Mouse (Mus musculus): ENCODE measurements around the gene Psmd13. TPM values are rescaled to one million over a fixed set of nuclear protein-coding genes. Genes with fewer than 3 reads are reported as not detected.

Gene Psmd13
- 90.3 and 118 TPM in 2 replicates for polyA plus RNA-seq (2021; fragmentation: Nextera tagmentation)
- long read RNA-seq, experiment 1, transcript Psmd13-201 (13 exons, 1,989 nt) = major isoform, 465 of 499 reads
- long read RNA-seq, experiment 1, partial matches to known transcripts = 12 of 499 reads
- long read RNA-seq, experiment 1, other reads (novel, unspliced or antisense) = 17 of 499 reads
- long read RNA-seq, experiment 2, transcript Psmd13-201 (13 exons, 1,989 nt) = major isoform, 93 of 109 reads
- long read RNA-seq, experiment 2, partial matches to known transcripts = 10 of 109 reads
- long read RNA-seq, experiment 2, other reads (novel, unspliced or antisense) = 4 of 109 reads

DNA sequence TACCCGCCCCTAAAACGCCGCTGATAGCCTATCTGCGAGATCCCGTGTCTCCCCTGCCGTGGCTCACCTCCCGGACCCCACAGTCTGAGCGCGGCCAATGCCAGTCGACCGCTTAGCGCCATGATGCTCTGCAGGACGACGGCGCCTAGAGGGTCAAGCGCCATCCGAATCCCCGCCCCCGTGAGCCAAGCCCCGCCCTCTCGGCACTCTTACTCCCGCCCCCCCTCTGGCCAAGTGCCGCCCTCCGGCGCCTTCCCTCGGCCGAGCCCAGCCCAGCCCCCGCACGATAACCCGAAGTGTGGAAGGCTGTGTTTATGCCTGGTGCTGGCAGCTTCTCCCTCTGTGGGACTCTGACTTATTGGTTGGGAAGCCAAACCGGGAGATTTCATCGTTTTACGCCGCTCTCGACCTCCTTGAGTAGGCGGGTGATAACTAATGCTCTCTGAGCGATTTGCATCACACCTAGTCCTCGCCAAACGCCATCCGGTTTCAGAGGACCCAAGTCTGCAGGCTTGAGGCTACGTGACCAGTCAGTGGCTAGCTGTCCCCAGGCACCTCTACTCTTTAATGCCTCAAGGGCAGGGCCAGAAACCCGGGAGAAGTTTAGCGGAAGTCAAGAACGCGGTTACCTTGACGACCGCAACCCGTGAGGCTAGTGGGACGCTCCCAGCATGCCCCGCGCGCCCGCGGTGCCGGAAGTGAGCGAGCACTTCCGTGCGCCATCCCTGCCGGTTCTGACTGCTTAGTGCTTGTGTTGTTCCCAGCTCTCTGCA is at the start of gene Psmd13, which contains the start of gene Sirt3:
Gene Psmd13 (plus strand): TSS at position 273 of the 773 bp plus-strand sequence.
Gene Sirt3 (minus strand): TSS at position 614 of the 773 bp plus-strand sequence.

GRCm38 (mm10) chr7:140834968-140835757 is 46.6 kb upstream of the Psmd13 start, which contains the start of gene Urah:
Urah (plus strand) TSS chr7:140835018.

DNA sequence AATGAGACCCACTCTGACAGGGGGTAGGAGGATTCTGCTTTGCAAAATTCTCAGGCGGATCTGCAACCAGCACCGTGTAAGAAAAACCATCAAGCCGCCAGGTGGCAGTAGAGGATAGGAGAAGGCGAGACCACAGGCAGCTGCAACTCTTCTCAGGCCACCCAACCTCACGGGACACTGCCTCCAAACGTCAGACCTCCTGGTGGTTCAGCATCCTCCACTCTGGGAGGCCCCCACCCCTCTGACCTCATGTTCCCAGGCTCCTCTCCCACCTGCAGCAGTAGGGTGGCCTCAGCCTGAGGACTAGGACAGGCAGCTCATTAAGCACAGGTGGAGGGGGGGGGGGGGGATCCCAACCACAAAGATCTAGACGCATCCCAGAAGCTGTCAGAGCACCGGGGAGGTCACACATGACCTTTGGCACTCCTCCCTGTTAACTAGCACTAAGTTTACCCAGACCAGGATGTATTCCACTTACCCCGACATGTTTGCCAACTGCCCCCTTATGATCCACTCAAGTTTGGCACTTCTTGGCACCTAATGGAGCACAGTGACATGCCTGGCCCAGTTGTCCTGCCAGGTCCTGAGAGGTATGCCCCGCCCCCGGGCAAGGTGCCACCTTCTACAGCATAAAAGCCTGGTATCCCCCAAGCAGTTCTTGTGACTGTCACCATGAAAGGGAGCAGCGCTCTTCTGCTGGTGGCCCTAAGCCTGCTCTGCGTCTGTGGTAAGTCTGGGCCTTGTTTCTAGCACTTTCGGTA is 36.7 kb upstream of the Psmd13 start, which contains the start of gene Scgb1c1:
Gene Scgb1c1 (plus strand): TSS at position 643 of the 761 bp plus-strand sequence.

GRCm38 (mm10) chr7:140847755-140848580 is 33.8 kb upstream of the Psmd13 start, which contains the start of gene Odf3:
Odf3 (plus strand) TSS chr7:140847805.

DNA sequence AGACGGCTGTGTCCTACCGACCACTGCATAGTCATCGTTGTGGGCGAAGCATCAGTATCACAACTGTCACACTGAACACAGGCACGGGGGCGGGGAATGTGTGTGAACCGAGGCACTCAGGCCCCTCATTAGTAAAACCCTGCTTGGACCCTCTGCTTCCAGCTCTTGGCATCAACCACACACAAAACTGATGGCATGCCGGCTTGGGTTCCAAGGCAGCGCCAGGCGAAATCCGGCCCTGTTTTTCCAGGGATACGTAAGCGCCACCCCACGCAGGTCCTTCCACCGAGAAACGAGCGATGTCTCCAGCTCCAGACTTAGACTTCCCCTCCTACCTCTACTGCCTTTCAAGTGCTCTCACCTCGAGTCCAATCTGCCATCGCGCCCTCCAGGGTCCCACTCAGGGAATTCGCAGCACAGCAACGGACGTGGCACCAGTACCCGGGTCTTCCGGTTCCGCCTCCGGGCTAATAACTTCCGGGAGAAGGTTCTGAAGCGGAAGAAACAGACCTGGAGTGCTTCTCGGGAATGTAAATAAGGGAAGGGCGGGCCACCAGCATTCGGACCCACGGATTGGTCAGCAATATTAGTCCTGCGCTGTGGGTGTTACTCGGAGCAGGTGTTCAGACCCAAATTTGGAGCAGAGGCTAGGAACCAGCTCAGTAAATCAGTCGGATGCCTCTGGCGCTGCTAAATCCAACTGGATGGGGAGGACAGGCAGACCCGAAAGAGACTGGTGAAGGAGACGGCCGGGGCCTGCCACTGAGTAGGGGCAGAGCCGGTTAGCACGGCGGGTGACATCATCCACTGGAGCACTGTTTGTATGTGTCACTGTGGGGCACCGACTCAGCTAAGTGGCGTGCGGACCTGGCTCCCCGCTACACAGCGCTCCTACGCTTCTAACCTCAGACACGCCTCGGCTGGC is 25.6 kb upstream of the Psmd13 start, which contains the start of gene Gm45785:
Gene Gm45785 (minus strand): TSS at position 472 of the 925 bp plus-strand sequence.

GRCm38 (mm10) chr7:140856785-140857549 is 24.8 kb upstream of the Psmd13 start, which contains the start of gene Ric8a:
Ric8a (plus strand) TSS chr7:140856957.

DNA sequence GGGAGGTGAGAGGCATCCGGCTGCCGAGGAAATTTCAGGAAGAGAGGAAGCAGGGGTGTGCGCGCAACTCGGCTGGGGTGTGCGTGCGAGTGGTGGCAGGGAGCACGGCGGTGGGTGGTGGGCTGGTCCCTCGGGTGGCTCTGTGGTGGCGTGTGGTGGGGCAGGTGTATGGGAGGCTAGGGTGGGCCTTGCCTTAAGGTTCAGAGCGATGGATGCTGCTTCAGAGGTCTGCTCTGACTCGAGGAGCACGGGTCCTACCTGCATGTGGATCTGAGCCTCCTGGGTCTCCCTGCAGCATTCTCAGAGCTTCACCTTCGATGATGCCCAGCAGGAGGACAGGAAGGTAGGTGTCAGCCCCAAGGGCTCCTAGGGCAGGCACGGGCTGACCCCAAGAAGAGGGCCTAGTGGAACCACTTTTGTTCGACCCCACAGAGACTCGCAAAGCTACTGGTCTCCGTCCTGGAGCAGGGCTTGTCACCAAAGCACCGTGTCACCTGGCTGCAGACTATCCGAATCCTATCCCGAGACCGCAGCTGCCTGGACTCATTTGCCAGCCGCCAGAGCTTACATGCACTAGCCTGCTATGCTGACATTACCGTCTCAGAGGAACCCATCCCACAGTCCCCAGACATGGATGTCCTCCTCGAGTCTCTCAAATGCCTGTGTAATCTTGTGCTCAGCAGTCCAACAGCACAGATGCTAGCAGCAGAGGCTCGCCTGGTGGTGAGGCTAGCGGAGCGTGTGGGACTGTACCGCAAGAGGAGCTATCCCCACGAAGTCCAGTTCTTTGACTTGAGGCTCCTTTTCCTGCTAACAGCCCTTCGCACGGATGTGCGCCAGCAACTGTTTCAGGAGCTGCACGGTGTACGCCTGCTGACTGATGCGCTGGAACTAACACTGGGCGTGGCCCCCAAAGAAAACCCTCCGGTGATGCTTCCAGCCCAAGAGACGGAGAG is 23.9 kb upstream of the Psmd13 start, which contains the start of gene Bet1l:
Gene Bet1l (minus strand): TSS at position 28 of the 956 bp plus-strand sequence.

DNA sequence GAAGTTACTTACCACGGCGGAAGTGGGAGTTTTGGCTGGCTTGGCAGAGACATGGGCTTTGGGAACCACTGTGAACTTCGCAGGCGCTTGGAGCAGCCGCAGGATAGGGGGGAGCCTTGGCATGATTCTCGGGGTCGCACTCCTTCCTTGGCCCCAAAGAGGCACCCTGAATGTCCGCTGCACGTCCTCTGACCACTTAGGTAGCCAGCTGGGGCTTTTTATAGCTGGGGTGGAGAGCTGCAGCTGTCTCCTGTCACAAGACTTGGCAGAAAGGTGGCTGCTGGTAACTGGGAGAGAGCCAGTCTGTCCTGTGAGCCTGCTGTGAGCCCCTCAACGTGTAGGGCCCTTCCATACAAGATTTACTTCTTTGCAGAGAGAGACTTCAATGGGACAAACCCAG is 18.5 kb downstream of the Psmd13 start, which contains the start of gene Cox8b:
Gene Cox8b (minus strand): TSS at position 227 of the 400 bp plus-strand sequence.

DNA sequence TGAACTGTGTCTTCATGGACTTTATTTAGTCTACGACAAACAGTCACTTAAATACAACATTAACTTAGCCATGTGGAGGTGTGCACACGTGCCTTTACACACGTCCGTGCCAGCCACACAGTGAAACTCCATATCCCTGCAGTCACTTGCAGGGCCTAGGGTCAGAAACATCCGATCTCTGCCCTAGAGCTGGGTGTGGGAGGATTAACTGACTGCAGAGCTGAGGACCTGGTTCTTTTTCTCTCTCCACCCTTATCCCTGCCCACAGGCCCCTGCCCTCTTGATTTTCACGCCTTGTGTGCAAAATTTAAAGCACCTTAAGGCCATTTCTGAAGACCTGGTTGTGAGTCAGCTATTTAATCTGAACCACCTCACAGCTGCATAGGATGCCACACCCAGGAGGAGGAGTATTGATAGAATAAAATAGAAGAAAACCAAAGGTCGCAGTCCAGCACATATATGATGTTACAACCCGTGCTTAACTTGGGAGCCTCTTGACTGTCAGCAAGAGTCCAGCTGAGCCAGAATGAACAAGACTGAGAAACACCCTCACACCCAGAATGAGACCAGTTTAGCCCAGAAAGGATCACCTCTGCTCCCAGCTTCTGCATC is 38.8 kb downstream of the Psmd13 start, which contains the start of gene Nlrp6:
Gene Nlrp6 (plus strand): TSS at position 485 of the 612 bp plus-strand sequence.

GRCm38 (mm10) chr7:140941222-140942051 is 59.7 kb downstream of the Psmd13 start, which contains the start of gene Pgghg:
Pgghg (plus strand) TSS chr7:140941391.

Other genes starting within 250 kb of the Psmd13 start
- gene Olfr53, start 235.5 kb upstream of the Psmd13 start, polyA plus RNA-seq (2021; fragmentation: Nextera tagmentation) = not detected in 2 replicates
- 0.18 and 0.56 TPM in 2 replicates for gene Olfr539, start 222.0 kb upstream of the Psmd13 start, polyA plus RNA-seq (2021; fragmentation: Nextera tagmentation)
- gene Olfr45, start 200.0 kb upstream of the Psmd13 start, polyA plus RNA-seq (2021; fragmentation: Nextera tagmentation) = not detected in 2 replicates
- gene Olfr541, start 184.7 kb upstream of the Psmd13 start, polyA plus RNA-seq (2021; fragmentation: Nextera tagmentation) = not detected in 2 replicates
- 0.67 and 1.3 TPM in 2 replicates for gene Cyp2e1, start 118.2 kb upstream of the Psmd13 start, polyA plus RNA-seq (2021; fragmentation: Nextera tagmentation)
- gene Syce1, start 94.1 kb upstream of the Psmd13 start, polyA plus RNA-seq (2021; fragmentation: Nextera tagmentation) = 0.13 TPM in 1 of 2 replicates, not detected in the other
- 12.4 and 16.1 TPM in 2 replicates for gene Zfp941, start 59.8 kb upstream of the Psmd13 start, polyA plus RNA-seq (2021; fragmentation: Nextera tagmentation)
- gene Urah, start 47.0 kb upstream of the Psmd13 start, polyA plus RNA-seq (2021; fragmentation: Nextera tagmentation) = 5.4 and 7.9 TPM in 2 replicates
- not detected in 2 replicates for gene Scgb1c1, start 36.4 kb upstream of the Psmd13 start, polyA plus RNA-seq (2021; fragmentation: Nextera tagmentation)
- 0.09 TPM in 1 of 2 replicates, not detected in the other for gene Odf3, start 34.2 kb upstream of the Psmd13 start, polyA plus RNA-seq (2021; fragmentation: Nextera tagmentation)
- gene Gm45785, start 25.6 kb upstream of the Psmd13 start, polyA plus RNA-seq (2021; fragmentation: Nextera tagmentation) = 0.92 TPM in 1 of 2 replicates, not detected in the other
- gene Ric8a, start 25.0 kb upstream of the Psmd13 start, polyA plus RNA-seq (2021; fragmentation: Nextera tagmentation) = 48.8 and 56.4 TPM in 2 replicates
- 76.3 and 90.2 TPM in 2 replicates for gene Bet1l, start 24.4 kb upstream of the Psmd13 start, polyA plus RNA-seq (2021; fragmentation: Nextera tagmentation)
- gene Sirt3, start 341 bp downstream of the Psmd13 start, polyA plus RNA-seq (2021; fragmentation: Nextera tagmentation) = 125 and 147 TPM in 2 replicates
- 1.3 and 2.4 TPM in 2 replicates for gene Cox8b, start 18.5 kb downstream of the Psmd13 start, polyA plus RNA-seq (2021; fragmentation: Nextera tagmentation)
- 0.38 and 0.43 TPM in 2 replicates for gene Nlrp6, start 38.9 kb downstream of the Psmd13 start, polyA plus RNA-seq (2021; fragmentation: Nextera tagmentation)
- gene Pgghg, start 59.4 kb downstream of the Psmd13 start, polyA plus RNA-seq (2021; fragmentation: Nextera tagmentation) = 2.2 and 2.3 TPM in 2 replicates
- gene Ifitm5, start 68.3 kb downstream of the Psmd13 start, polyA plus RNA-seq (2021; fragmentation: Nextera tagmentation) = not detected in 2 replicates
- not detected in 2 replicates for gene Gm45717, start 74.0 kb downstream of the Psmd13 start, polyA plus RNA-seq (2021; fragmentation: Nextera tagmentation)
- gene Ifitm2, start 74.0 kb downstream of the Psmd13 start, polyA plus RNA-seq (2021; fragmentation: Nextera tagmentation) = 41.1 and 49.4 TPM in 2 replicates
- 6.8 and 8.0 TPM in 2 replicates for gene Ifitm1, start 85.3 kb downstream of the Psmd13 start, polyA plus RNA-seq (2021; fragmentation: Nextera tagmentation)
- gene Ifitm3, start 128.8 kb downstream of the Psmd13 start, polyA plus RNA-seq (2021; fragmentation: Nextera tagmentation) = 54.3 and 69.5 TPM in 2 replicates
- gene Ifitm6, start 136.0 kb downstream of the Psmd13 start, polyA plus RNA-seq (2021; fragmentation: Nextera tagmentation) = 0.44 and 1.1 TPM in 2 replicates
- not detected in 2 replicates for gene Gm17387, start 147.2 kb downstream of the Psmd13 start, polyA plus RNA-seq (2021; fragmentation: Nextera tagmentation)
- gene B4galnt4, start 179.1 kb downstream of the Psmd13 start, polyA plus RNA-seq (2021; fragmentation: Nextera tagmentation) = 19.2 and 19.7 TPM in 2 replicates
- 0.23 TPM in 1 of 2 replicates, not detected in the other for gene Pkp3, start 196.2 kb downstream of the Psmd13 start, polyA plus RNA-seq (2021; fragmentation: Nextera tagmentation)
- gene Sigirr, start 218.6 kb downstream of the Psmd13 start, polyA plus RNA-seq (2021; fragmentation: Nextera tagmentation) = 2.1 TPM in 2 replicates
- gene Ano9, start 235.8 kb downstream of the Psmd13 start, polyA plus RNA-seq (2021; fragmentation: Nextera tagmentation) = not detected in 2 replicates
- gene Ptdss2, start 240.4 kb downstream of the Psmd13 start, polyA plus RNA-seq (2021; fragmentation: Nextera tagmentation) = 33.2 and 42.7 TPM in 2 replicates

All from left cerebral cortex, adult 6 months (tissue).